Mouse (Mus musculus): ENCODE measurements at regions not wholly inside any gene's neighbourhood (a gene's known extent, or its start where the extent isn't known, plus 50 kb on each side); places are given as distances from the start of the nearest gene placed in this dataset.

GRCm38 (mm10) chr15:36370906-36371305 lies 636.7 kb downstream of the Zfp706 start:
- TF ChIP-seq MAFK (IDR thresholded peaks at IDR 0.05; ENCODE audit: insufficient read depth, low read depth, low read length), result no peak
- TF ChIP-seq ZNF384 (IDR thresholded peaks at IDR 0.05; ENCODE audit: low read depth, low read length), result no peak
- no peak for TF ChIP-seq HCFC1 (IDR thresholded peaks at IDR 0.05; ENCODE audit: borderline replicate concordance, insufficient read depth, low read length)
- no peak for TF ChIP-seq CHD2 (IDR thresholded peaks at IDR 0.05; ENCODE audit: low read depth, low read length)
- TF ChIP-seq ZC3H11A (IDR thresholded peaks at IDR 0.05; ENCODE audit: borderline replicate concordance, low read depth, low read length), result no peak
- Histone ChIP-seq H3K27ac (ENCODE audit: insufficient read depth, low read depth, low read length, poor library complexity, severe bottlenecking) (no peak overlapping the region), H3K36me3 (ENCODE audit: control insufficient read depth, insufficient read depth, low read length, poor library complexity, severe bottlenecking) (no peaks in the 10 kb centered on the region), H3K9ac (ENCODE audit: insufficient read depth, low read depth, low read length, poor library complexity, severe bottlenecking) (no peak overlapping the region), H3K9me3 (ENCODE audit: control insufficient read depth, insufficient read depth, low read depth, low read length) (no peaks in the 10 kb centered on the region), H3K4me3 (ENCODE audit: insufficient read depth in 1 of 2, low read depth in 1 of 2, low read length in 2 of 2, poor library complexity in 1 of 2, severe bottlenecking in 1 of 2) (no peak overlapping the region), H3K4me1 (ENCODE audit: control insufficient read depth in 2 of 2, insufficient read depth in 2 of 2, low read length in 2 of 2, poor library complexity in 1 of 2) (peaks cover 4 to 11% of the 10 kb centered on the region in 2 experiments)
- in situ Hi-C loops (cut with MboI; ENCODE audit: low sequenced_read_pairs in 2 of 2, unreplicated experiment in 2 of 2), result no loop called here
- DNase-seq (ENCODE audit: low read depth, low spot score), result no peak

DNA sequence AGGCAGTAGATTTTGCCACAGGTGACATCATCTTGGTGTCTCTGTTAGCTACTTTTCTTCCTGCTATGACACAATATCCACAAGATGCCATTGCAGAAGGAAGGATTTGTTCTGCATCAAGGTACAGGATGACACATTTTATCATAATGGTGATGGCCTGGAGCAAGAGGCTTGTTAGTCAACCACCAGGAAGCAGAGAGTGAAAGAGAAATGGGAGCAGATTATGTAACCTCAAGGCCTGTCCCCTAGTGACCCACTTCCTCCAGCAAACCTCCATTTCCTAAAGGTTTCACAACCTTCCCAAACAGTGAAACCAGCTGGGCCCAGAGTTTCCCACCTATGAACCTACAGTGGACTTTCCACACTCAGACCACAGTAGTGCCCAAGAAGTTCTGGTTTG lies 640.3 kb downstream of the Zfp706 start:
- no peak overlapping the region for H3K4me3 ChIP-seq (ENCODE audit: insufficient read depth in 1 of 2, low read depth in 1 of 2, low read length in 2 of 2, poor library complexity in 1 of 2, severe bottlenecking in 1 of 2)
- TF ChIP-seq HCFC1 (IDR thresholded peaks at IDR 0.05; ENCODE audit: borderline replicate concordance, insufficient read depth, low read length), result no peak
- no peak for TF ChIP-seq MAFK (IDR thresholded peaks at IDR 0.05; ENCODE audit: insufficient read depth, low read depth, low read length)
- TF ChIP-seq CHD2 (IDR thresholded peaks at IDR 0.05; ENCODE audit: low read depth, low read length), result no peak
- TF ChIP-seq ZNF384 (IDR thresholded peaks at IDR 0.05; ENCODE audit: low read depth, low read length), result no peak
- no peak for TF ChIP-seq ZC3H11A (IDR thresholded peaks at IDR 0.05; ENCODE audit: borderline replicate concordance, low read depth, low read length)
- DNase-seq (ENCODE audit: low read depth, low spot score), result no peak
- H3K36me3 ChIP-seq (ENCODE audit: control insufficient read depth, insufficient read depth, low read length, poor library complexity, severe bottlenecking), result no peaks in the 10 kb centered on the region
- H3K27ac ChIP-seq (ENCODE audit: insufficient read depth, low read depth, low read length, poor library complexity, severe bottlenecking), result no peak overlapping the region
- H3K9me3 ChIP-seq (ENCODE audit: control insufficient read depth, insufficient read depth, low read depth, low read length), result no peaks in the 10 kb centered on the region
- in situ Hi-C loops (cut with MboI; ENCODE audit: low sequenced_read_pairs in 2 of 2, unreplicated experiment in 2 of 2), result no loop called here
- H3K4me1 ChIP-seq (ENCODE audit: control insufficient read depth in 2 of 2, insufficient read depth in 2 of 2, low read length in 2 of 2, poor library complexity in 1 of 2), result peaks cover 0 to 4% of the 10 kb centered on the region in 2 experiments; a peak in 1 of 4 replicates
- H3K9ac ChIP-seq (ENCODE audit: insufficient read depth, low read depth, low read length, poor library complexity, severe bottlenecking), result no peak overlapping the region

DNA sequence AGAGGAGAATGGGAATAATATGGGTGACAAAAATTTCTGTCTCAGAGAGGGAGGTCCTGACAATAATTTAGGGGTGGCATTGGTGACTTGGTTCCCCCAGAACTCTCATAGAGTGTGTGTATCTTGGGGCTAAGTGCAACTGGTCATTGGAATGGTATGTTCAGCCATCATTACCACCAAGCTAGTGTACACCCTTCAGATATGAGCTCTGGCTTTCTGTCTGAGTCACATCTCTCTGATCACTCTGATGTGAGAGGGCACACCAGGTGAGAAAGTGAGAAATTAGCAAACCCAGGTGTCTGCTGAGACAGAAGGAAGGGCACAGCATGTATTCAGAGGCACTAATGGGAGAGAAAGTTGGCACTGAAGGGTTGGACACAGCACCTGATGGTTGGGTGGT lies 642.8 kb downstream of the Zfp706 start:
- Histone ChIP-seq H3K36me3 (ENCODE audit: control insufficient read depth, insufficient read depth, low read length, poor library complexity, severe bottlenecking) (no peaks in the 10 kb centered on the region), H3K4me3 (ENCODE audit: insufficient read depth in 1 of 2, low read depth in 1 of 2, low read length in 2 of 2, poor library complexity in 1 of 2, severe bottlenecking in 1 of 2) (no peak overlapping the region), H3K9me3 (ENCODE audit: control insufficient read depth, insufficient read depth, low read depth, low read length) (no peaks in the 10 kb centered on the region), H3K4me1 (ENCODE audit: control insufficient read depth in 2 of 2, insufficient read depth in 2 of 2, low read length in 2 of 2, poor library complexity in 1 of 2) (no peaks in the 10 kb centered on the region), H3K27ac (ENCODE audit: insufficient read depth, low read depth, low read length, poor library complexity, severe bottlenecking) (no peak overlapping the region), H3K9ac (ENCODE audit: insufficient read depth, low read depth, low read length, poor library complexity, severe bottlenecking) (no peak overlapping the region)
- DNase-seq (ENCODE audit: low read depth, low spot score), result no peak
- in situ Hi-C loops (cut with MboI; ENCODE audit: low sequenced_read_pairs in 2 of 2, unreplicated experiment in 2 of 2), result no loop called here
- TF ChIP-seq ZC3H11A (IDR thresholded peaks at IDR 0.05; ENCODE audit: borderline replicate concordance, low read depth, low read length), result no peak
- TF ChIP-seq HCFC1 (IDR thresholded peaks at IDR 0.05; ENCODE audit: borderline replicate concordance, insufficient read depth, low read length), result no peak
- no peak for TF ChIP-seq MAFK (IDR thresholded peaks at IDR 0.05; ENCODE audit: insufficient read depth, low read depth, low read length)
- TF ChIP-seq ZNF384 (IDR thresholded peaks at IDR 0.05; ENCODE audit: low read depth, low read length), result no peak
- no peak for TF ChIP-seq CHD2 (IDR thresholded peaks at IDR 0.05; ENCODE audit: low read depth, low read length)

- in situ Hi-C loops (cut with MboI; ENCODE audit: low sequenced_read_pairs in 2 of 2, unreplicated experiment in 2 of 2), result no loop called here
- H3K36me3 ChIP-seq (ENCODE audit: control insufficient read depth, insufficient read depth, low read length, poor library complexity, severe bottlenecking), result no peaks in the 10 kb centered on the region
- TF ChIP-seq ZNF384 (IDR thresholded peaks at IDR 0.05; ENCODE audit: low read depth, low read length) (no peak), CHD2 (IDR thresholded peaks at IDR 0.05; ENCODE audit: low read depth, low read length) (no peak), HCFC1 (IDR thresholded peaks at IDR 0.05; ENCODE audit: borderline replicate concordance, insufficient read depth, low read length) (no peak), ZC3H11A (IDR thresholded peaks at IDR 0.05; ENCODE audit: borderline replicate concordance, low read depth, low read length) (no peak), MAFK (IDR thresholded peaks at IDR 0.05; ENCODE audit: insufficient read depth, low read depth, low read length) (no peak)
- H3K4me1 ChIP-seq (ENCODE audit: control insufficient read depth in 2 of 2, insufficient read depth in 2 of 2, low read length in 2 of 2, poor library complexity in 1 of 2), result no peaks in the 10 kb centered on the region
- no peak overlapping the region for H3K4me3 ChIP-seq (ENCODE audit: insufficient read depth in 1 of 2, low read depth in 1 of 2, low read length in 2 of 2, poor library complexity in 1 of 2, severe bottlenecking in 1 of 2)
- no peaks in the 10 kb centered on the region for H3K9me3 ChIP-seq (ENCODE audit: control insufficient read depth, insufficient read depth, low read depth, low read length)
- DNase-seq (ENCODE audit: low read depth, low spot score), result no peak
- H3K27ac ChIP-seq (ENCODE audit: insufficient read depth, low read depth, low read length, poor library complexity, severe bottlenecking), result no peak overlapping the region
- no peak overlapping the region for H3K9ac ChIP-seq (ENCODE audit: insufficient read depth, low read depth, low read length, poor library complexity, severe bottlenecking)
Observed at GRCm38 (mm10) chr15:36364062-36364461, 643.5 kb downstream of the Zfp706 start.
